Mouse (Mus musculus) adrenal gland, adult 2 months (tissue): Measurements from ENCODE around the gene Cldnd2. TPM values are rescaled to one million over a fixed set of nuclear protein-coding genes. Genes with fewer than 3 reads are reported as not detected.
A peak's percentile ranks its signal among the peaks of the same experiment; 100 is the strongest.
"Not testable (repeated sequence)": the region's sequence is repeated elsewhere in the genome, so short reads cannot be mapped to it uniquely, and the experiment has no call there.

Source experiments
- DNase-seq: peaks from one replicate; pipeline ENCODE4 v3.0.0; 2021
- long read RNA-seq: library from polyadenylated mRNA; stranded (forward); transcript quantifications from one replicate; pipeline ENCODE4 v2.0.0, GENCODE M21; 2021
- polyA plus RNA-seq: library from polyadenylated mRNA; depleted of rRNA; stranded (reverse); fragments of >200 nt; gene quantifications from 2 replicates; pipeline ENCODE4 v1.2.3, GENCODE M21; 2012; rRNA removed
- total RNA-seq, 2 experiments: library from RNA; stranded (reverse); gene quantifications; 2 replicates each; pipeline ENCODE4 v1.2.3; 2021

Gene Cldnd2
- not detected for total RNA-seq
- not detected in 2 replicates for polyA plus RNA-seq
- long read RNA-seq: 0 reads

DNA sequence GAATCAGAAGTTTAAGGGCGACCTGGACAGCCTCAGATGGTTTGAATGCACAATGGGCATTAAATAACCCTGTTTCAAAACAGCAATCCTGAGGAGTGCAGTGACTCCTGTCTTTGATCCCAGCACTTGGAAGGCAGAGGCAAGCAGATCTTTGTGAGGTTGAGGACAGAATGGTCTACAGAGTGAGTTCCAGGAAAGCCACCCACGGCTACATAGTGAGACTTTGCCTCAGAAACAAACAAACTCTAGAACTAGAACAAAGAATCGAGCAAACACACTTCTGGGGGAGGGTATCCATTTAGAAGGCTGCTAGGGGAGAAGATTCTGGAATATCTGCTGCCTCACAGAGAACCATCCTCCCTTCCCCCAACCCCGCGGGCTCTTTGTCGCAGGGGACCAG, at the start of gene Cldnd2:
Cldnd2 (plus strand) TSS at position 301 of the 400 bp plus-strand sequence.
- no peak for DNase-seq

DNA sequence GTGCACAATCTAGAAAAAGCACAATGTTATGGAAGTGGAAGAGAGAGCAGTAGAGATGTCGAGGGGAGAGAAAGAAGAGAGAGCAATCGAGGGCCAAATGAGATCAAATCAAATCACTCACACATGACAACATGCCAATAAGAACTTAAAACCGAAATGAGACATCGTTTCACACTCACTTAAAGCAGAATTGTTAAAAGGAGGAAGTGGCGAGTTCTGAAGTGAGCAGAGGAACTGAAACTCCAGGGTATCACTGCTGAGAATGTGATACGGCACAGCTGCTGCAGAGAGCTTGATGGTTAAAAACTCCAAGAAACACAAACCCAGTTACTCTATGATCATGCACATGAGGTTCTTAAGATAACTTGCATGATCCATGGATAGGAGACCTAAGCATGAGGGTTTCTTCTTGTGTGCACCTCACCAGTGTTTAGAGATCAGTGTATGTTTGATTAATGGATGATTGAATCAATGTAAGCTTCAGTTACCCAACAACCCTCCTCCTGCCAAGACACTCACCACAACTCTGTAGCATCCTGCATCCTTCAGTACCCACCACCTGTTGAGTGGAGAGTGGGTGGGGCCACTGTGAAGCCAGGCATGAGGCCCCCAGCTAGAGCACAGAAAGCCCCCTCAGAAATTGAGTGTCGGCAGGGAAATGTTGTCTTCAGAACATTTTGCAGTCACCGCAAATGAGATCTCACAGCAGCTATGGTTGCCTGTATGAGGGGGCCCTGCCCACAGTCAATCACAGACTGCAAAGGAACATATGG, 48.0 kb upstream of the Cldnd2 start:
- no peak for DNase-seq

DNA sequence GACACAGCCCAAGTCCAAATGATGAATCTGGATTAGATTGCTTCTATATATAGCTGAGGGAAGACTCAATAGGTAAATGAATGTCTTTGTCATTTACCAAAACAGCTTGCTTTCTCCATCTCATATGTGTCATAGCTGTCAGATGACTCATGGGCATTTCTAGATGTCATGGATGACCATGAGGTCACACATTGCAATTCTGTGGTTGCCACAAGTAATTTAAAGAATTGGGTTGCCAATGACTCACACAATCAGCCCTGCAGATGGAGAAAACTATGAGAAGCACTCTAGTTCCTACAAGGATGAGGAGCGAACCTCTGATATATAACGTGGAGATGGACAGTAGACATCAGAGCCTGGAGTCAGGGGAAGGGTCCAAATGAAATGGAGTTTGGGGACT, 41.1 kb upstream of the Cldnd2 start:
- DNase-seq: no peak

DNA sequence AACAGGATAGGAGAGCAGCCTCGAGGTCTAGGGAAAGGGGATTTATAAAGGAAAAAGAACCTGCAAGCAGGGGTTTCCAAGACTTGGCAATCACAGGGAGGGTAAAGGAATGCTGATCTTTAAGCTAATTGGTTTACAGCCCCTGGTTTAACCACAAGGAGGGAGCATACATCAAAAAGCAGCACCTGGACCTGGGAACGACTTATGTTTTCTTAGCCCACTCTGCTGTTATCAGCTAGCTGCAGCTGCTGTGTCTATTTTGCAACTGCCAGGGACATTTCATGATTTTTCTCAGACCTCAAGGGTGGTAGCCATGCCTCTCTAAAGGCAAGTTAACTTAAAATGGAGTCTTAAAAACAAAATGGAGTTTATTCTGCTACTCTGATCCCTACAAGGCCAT, 37.9 kb upstream of the Cldnd2 start:
- no peak for DNase-seq

DNA sequence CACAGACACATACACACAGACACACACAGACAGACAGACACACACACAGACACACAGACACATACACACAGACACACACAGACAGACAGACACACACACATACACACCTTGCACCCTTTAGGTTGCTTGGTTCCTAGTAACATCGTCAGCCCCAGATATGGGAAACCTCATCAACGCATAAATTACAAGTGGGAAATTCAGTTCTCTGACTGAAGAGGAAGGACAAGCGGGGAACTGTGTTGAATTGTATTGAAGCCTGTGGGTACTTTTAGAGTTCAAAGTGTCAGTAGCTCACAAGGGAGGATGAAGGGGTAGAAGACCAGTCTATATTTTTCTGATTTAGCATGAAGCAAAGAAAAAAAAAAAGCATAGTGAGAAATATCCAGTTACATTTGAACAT, 33.0 kb upstream of the Cldnd2 start:
- DNase-seq: no peak

DNA sequence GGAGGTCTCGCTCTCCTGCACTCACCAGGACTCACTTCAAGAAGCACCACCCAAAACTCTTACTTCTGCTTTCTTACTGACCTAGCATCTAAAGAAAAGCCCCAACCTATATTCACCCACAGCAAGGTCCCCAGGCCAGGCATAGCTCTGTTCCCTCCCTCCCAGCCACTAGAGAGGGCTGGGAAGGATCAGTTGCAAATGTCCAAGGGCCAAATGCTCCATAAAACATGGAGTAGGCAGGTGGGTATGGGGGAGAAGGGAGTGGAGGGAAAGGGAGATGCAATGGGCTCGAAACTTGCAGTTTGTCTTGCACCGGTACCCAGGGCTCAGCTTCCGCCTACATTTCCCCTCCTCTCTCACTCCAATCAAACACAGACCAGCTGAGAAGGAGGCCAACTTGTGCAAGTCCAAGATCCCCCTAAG, 32.4 kb upstream of the Cldnd2 start, which contains the start of gene Siglecg:
Siglecg (plus strand) TSS at position 74 of the 423 bp plus-strand sequence.
- no peak for DNase-seq

DNA sequence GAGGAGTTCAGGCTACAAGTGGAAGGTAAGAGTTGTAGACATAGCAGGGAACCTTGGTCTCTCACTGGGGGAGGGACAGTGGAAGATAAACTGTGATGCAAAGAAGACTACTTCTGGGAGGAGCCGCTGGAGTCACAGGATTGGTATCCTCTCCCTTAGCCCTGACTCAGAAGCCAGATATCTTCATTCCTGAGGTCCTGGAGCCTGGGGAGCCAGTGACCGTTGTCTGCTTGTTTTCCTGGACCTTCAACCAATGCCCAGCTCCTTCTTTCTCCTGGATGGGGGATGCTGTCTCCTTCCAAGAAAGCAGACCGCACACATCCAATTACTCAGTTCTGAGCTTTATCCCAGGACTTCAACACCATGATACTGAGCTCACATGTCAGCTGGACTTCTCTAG, 31.5 kb upstream of the Cldnd2 start:
- DNase-seq: no peak

DNA sequence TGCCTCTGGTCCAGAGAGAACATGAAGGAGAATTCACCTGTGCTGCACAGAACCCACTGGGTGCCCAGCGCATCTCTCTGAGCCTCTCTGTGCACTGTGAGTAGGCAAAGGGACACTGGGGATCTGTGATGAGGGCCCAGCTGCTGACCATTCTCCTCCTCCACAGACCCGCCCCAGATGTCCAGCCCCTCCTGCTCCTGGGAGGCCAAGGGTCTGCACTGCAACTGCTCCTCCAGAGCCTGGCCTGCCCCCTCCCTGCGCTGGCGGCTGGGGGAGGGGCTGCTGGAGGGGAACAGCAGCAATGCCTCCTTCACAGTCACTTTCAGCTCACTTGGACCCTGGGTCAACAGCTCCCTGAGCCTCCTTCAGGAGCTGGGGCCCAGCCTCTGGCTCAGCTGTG, 28.9 kb upstream of the Cldnd2 start:
- not testable (repeated sequence) for DNase-seq

DNA sequence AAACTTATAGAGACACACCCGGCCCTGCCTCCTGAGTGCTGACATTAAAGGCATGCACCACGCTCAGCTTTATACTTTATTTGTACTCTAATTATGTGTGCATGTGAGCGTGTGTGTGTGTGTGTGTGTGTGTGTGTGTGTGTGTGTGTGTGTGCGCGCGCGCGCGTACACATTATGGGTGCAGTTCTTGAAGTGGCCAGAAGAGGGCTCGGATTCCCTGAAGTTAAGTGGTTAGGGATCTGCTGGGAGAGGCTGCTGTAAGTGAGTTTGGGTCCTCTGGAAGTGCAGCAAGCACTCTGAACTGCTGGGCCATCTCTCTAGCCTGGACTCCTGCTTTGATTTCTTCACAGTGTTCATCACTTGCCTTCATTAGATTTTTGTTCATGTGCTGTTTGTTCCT, 23.3 kb upstream of the Cldnd2 start:
- no peak for DNase-seq

DNA sequence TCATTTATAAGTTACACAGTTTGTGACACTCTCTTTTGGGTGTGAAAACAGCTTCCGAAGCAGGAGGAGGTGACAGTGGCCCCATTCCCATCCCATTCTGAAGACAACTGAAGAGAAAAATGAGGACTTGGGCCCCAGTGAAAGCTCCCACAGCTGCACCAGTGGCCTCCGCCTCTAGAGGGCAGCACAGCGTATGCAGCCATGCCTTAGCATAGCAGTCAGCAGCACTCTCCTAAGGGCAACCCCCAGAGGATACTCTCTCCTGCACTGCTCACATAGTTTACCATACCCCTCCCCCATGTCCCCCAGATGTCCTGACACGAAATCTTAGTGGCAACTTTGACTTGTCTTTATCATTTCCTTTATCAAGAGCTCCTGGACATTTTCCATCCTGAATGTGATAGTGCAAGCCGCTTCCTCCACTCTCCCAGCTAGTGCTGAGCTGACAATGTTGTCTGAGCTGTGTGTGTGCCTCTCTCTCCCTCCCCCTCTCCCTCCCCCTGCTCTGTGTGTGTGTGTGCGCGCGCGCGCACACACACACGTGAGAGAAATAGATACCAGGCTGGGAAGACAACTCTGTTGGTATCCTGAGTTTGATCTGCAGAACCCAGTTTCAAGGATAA, 17.5 kb upstream of the Cldnd2 start:
- peak; percentile 85 for DNase-seq

DNA sequence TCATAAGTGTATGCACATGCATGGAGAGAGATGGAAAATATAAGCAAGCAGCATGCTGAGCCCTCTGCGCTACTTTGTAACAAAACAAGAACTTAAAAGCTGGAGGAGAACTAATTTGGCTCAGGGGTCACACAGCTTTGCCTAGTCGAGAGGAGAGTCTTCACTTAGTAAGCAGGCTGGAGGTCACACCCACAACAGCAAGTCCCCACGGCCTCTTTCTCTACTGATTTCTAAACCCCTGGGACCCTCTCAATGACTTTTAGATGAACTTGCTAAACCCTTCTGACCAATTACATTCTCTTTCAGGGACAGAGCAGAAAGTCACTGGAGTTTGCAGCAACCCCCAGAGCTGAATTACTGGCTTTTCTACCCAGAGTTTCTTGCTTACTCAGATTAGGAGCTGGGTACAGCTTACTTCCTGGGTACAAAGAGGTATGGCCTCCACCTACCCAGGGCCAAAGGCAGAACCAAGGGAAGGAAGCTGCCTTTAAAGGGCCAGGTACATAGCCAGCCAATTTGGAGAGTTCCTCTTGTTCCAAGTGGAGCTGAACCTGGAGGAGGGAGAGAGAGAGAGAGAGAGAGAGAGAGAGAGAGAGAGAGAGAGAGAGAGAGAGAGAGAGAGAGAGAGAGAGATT, 16.5 kb upstream of the Cldnd2 start:
- DNase-seq: no peak

DNA sequence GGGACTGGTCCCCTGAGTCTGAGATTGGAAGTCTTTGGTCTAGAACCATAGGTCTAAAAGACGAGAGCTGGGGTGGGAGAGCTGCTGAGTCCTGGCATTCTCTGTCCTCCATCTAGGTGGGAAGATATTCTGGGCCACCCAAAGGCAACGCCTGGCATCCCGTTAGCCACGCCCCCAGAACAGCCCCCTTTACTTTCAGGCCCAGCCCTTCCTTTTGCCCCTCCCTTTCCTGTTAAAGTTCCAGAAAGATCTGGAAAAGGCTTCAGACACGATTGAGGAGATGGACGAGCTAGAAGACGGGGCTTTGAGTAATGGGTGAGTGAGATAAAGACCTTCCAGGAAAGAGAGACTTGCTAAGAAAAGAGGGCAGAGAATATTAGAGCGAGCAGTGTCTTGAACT, 13.2 kb upstream of the Cldnd2 start, which contains the start of gene Lim2:
Lim2 (plus strand) TSS at position 265 of the 400 bp plus-strand sequence.
- DNase-seq: no peak

DNA sequence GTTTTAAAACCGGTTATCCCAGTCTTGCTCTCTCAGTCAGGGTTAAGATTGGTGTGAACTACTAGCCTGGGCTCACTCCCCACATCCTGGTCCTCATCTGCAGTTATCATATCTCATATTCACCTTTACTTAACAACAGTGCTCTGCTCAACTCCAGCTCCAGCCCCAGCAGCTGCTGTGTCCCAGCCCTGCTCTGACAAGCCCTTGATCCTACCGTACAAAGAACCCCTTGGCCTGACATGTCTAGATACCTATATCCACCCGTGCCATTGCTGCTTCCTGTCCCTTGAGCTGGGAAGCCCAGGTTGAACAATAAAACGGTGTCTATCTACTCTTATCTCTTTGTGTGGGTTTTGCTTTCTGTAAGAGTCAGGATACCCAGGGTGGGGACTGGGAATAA, 11.1 kb upstream of the Cldnd2 start:
- DNase-seq: no peak

DNA sequence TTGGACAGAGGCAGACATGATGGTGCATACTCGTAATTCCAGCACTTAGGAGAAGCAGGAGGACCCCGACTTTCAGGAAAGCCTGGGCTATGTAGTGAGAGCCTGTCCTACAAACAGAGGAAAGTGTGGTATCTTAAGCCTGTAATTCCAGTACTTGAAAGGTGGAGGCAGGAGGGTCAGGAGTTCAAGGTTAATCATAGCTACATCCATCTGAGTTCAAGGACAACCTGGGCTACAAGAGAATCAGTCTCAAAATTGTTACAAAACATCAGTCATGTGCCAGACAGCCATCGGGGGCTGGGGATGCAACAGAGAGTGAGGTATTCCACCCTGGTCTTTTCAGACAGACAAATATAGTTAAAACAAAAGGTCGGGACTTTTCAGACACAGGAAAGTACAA, 7.7 kb upstream of the Cldnd2 start:
- DNase-seq: no peak

DNA sequence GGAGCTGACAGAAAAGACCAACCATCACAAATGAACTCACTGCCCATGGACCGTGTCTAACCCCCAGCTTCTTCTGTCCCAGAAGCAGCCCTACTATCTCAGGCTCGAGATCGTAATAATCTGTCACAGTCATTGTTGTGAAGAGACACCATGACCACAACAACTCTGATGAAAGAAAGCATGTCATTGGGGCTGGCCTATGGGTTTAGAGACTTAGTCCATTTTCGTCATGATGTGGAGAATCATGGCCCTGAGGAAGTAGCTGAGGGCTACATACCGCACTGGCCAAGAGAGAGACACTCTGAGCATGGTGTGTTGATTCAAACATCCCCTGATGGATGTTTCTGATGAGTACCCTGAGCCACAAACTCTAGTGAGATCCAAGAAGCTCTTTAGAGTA, 5.9 kb upstream of the Cldnd2 start:
- no peak for DNase-seq

DNA sequence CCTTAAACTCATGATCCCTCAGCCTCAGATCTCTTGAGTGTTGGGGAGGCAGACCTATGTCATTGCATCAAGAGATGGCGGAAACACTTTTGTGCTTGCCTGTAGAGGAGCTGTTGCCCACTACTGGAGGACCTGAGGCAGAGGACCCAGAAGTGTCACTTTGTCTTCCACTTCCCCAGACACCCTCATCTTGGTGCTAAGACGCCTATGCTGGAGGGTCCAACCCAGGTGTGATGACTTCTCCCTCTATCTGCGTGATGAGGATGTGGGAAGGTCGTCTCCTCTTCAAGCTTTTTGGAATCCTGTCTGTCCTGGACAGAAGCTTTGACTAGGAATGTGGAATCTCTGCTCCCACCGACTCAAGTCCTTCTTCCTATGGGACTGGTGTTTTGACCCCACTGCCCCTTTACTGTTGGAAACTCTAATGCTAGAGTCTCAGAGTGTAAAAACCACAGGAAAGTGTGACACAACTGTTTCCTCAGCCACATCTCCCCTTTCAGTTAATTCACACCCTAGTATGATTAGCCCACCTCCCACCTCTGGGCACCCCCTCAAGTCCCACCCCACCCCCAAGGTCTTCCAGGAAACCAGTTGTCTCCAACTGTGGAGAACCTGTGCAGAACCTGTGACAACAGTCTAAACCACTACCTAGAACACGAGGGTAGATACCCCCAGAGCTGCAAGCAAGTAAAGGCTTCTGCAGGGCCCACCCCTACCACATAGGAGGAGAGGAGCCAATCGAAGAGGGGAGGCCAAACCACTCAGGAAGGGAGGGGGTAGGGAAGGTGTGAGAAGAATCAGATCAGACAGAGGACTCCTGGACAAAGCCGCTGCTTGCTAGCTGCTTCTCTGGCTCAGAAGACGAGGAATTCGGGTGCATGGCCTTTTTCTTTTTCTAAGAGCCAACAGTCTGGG, 4.0 kb upstream of the Cldnd2 start, which contains the start of gene Nkg7:
Nkg7 (plus strand) TSS at position 733 of the 915 bp plus-strand sequence.
- no peak for DNase-seq

DNA sequence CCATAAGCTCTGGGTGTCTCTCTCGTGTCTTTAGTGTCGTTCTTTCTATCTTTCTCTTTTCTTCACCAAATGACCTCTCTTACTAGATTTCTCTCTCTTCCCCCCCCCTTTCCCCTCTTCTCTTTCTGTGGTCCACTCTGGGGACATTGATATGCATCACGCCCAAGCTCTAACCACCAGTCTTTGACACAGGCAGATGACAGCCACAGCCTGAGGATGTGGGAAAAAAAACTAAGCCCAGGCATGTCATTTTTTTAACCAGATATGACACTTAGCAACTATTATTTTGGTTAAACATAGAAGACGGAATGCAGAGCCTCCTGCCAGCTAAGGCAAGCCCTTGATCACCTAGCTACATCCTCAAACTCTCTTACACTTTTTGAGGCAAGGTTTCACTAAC, 2.0 kb upstream of the Cldnd2 start:
- DNase-seq: no peak

DNA sequence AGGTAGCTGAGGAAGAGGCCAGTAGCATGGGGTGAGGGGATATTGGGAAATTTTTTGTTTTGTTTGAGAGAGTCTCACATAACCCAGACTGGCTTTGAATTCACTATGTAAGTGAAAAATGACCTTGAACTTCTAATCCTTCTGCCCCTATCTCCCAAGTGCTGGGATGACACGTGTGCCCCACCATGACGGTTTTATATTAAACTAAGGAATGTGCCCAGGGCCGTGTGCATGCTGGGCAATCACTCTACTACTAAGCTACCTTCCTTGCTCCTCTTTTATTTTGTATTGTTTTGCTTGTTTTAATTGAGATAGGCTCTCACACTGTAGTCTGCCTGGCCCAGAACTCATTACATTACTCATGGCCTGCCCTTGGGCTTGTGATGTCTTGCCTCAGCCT, 489 bp downstream of the Cldnd2 start:
- no peak for DNase-seq

DNA sequence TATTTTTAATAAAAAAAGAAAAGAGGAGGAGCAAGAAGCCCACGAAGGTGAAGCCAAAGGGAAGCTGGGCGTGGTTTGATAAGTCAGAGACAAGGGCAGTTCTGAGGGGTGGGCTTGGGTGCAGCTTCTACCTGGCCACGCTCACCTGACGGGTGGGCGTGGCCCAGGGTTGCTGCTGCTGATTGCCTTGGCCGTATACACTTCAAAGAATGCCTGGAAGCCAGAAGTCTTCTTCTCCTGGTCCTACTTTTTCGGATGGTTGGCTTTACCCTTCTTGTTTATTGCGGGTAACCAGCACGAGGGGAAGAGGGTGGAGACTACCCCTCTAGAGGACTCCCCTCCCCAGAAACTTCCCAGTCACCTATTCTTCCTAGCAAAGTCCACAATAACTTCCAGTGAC, 2.1 kb downstream of the Cldnd2 start:
- DNase-seq: no peak

DNA sequence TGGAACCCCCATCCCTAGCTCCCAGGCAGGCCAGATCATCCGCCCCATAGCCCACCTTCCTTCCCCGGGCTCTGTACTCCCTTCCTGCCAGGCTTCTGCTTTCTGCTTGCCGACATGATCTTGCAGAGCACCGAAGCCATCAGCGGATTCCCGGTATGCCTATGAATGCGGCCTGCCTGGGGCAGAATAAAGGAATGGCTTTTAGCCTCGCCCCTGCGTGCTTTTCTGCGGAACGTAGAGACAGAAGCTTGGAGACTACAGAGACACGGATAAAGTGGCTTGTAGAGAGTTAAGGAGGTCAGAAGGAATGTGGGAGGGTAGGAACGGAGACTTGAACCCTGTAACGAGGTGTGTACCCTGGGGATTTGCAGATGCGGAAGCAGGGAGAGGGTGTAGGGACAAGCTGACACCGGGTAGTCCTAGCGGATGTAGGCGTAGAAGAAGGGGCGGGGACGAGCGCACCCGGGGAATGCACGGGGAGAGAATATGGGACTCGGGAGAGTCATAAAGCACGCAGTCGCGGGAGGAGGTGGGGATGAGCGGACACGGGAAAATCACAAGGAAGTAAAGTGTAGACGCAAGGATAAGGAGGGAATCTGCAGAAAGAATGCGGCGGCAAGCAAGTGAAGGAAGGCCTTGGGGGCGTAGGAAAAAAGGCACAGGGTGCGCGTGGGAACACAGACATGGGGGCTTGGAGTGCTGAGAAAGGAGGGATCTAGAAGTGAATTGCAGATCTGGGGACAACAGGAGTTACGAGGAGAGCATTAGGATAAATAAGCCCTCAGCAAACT, 2.7 kb downstream of the Cldnd2 start:
- DNase-seq: peak; percentile 90

DNA sequence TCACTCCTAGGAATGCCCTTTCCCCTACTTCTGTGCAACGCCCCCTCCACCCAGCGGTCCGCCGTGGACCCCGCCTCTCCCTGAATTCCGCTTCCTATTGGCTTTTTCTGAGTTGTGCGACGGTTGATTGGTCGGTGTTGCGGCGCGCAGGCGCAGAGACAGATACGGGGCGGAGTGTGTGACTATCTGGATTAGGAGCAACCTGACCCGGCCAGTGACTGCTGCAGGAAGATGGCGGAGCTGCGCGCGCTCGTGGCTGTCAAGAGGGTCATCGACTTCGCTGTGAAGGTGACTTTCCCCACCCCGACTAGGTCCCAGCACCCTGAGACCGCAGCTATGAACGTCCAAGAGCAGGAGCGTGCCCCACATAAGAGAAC, 3.3 kb downstream of the Cldnd2 start, which contains the start of the genes Etfb and Gm45233:
Etfb (plus strand) TSS at position 167 of the 377 bp plus-strand sequence.
Gm45233 (plus strand) TSS at position 212 of the 377 bp plus-strand sequence.
- DNase-seq: peak; percentile 98
